Mouse (Mus musculus) brain, embryonic 14.5 days (tissue): ENCODE data around the gene Samd14.

ENCODE experiments used
- CTCF ChIP-seq: fragments of 200-500 bp; IDR thresholded peaks from 2 replicates; pipeline ENCODE4 v1.5.1; 2012; ENCODE audit warnings: inconsistent platforms, mild to moderate bottlenecking, moderate library complexity, borderline replicate concordance; ENCODE audit not compliant: insufficient read depth, insufficient read length; ENCODE audit errors: extremely low read depth
- POLR2A ChIP-seq: fragments of 200-500 bp; IDR thresholded peaks from 2 replicates; pipeline ENCODE4 v1.6.1; 2012; ENCODE audit warnings: mild to moderate bottlenecking, inconsistent platforms, borderline replicate concordance; ENCODE audit not compliant: poor library complexity, insufficient read depth, insufficient read length, severe bottlenecking; ENCODE audit errors: extremely low read depth

DNA sequence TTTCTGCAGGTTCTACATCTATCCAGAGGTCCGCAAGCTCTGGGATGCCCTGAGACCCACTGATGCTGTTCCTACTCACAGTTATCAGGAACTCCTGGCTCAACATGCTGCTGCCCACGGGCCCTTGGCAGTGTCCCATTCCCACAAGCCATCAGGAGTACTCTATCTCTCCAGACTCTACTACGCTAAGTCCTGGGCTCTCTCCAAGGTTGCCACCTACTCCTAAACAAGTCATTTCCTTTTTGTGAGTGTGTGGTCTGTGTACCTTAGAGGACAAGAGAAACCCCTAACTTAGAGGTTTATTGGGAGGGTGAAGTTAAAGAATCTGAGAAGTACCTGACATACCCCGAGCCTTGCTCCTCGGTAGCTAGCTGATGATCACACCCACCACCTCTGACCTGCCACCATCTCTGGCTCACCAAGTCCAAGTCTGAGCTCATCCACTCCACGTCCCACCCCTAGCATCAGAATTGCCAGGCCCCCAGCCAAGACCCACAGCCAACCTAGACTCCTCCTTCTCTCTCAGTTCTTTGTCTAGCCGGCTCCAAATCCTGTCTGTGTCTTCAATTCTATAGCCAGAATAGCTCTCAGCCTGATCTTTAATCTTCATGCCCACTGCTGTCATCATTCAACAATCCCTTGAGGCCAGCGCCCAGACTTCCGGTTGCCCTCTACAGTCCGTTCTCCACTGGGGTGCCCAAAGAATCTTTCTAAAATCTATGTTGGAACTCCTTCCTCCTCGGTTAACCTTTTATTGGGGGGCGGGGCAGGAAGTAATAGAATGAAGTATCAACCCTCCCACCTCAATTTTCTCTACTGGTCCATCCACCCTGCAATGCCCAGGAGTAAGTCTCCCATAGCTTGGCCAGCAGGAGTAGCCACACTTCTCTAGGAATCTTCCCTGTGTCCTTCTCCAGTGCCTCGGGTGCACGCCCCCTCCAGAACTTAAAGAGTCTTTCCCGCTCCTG lies 734 bp upstream of the Samd14 start:
- TF ChIP-seq CTCF: no peak
- no peak for TF ChIP-seq POLR2A
